Mouse (Mus musculus) forebrain, embryonic 14.5 days (tissue): ENCODE results near the gene Arpp19. TPM values are rescaled to one million over a fixed set of nuclear protein-coding genes. Genes with fewer than 3 reads are reported as not detected.

Experiments used
- ATAC-seq: fragments of 200-750 bp; cut with Nextera tagmentation; 2 replicates; pipeline ENCODE4 v1.8.0; 2017; ENCODE audit warnings: mild to moderate bottlenecking, moderate library complexity
- DNase-seq: peaks from one replicate; pipeline ENCODE4 v3.0.0-alpha.2; 2015; ENCODE audit warnings: low spot score
- H3K27ac ChIP-seq: fragments of 300-500 bp; sonication (generic); 2 replicates; pipeline ENCODE4 v1.5.1; 2014; ENCODE audit warnings: low read depth, mild to moderate bottlenecking, control low read depth, low read length, moderate library complexity
- H3K27me3 ChIP-seq: fragments of 300-500 bp; sonication (generic); replicated peaks from 2 replicates; pipeline ENCODE4 v1.6.1; 2014; ENCODE audit warnings: low read length, control low read depth, mixed read lengths; ENCODE audit not compliant: control insufficient read depth, insufficient read depth
- H3K36me3 ChIP-seq: fragments of 300-500 bp; sonication (generic); 2 replicates; pipeline ENCODE4 v1.6.1; 2014; ENCODE audit warnings: low read length, control low read depth; ENCODE audit not compliant: control insufficient read depth, insufficient read depth
- H3K4me1 ChIP-seq: fragments of 300-500 bp; sonication (generic); 2 replicates; pipeline ENCODE4 v1.6.1; 2014; ENCODE audit warnings: antibody characterized with exemption, low read length, control low read depth; ENCODE audit not compliant: control insufficient read depth, insufficient read depth
- H3K4me2 ChIP-seq: fragments of 300-500 bp; sonication (generic); 2 replicates; pipeline ENCODE4 v1.6.1; 2014; ENCODE audit warnings: mild to moderate bottlenecking, control low read depth, low read length
- H3K4me3 ChIP-seq: fragments of 300-500 bp; sonication (generic); 2 replicates; pipeline ENCODE4 v1.5.1; 2014; ENCODE audit warnings: low read depth, low read length, control low read depth
- H3K9ac ChIP-seq: fragments of 300-500 bp; sonication (generic); 2 replicates; pipeline ENCODE4 v1.6.1; 2014; ENCODE audit warnings: mild to moderate bottlenecking, low read length, control low read depth, moderate library complexity
- H3K9me3 ChIP-seq: fragments of 300-500 bp; sonication (generic); replicated peaks from 2 replicates; pipeline ENCODE4 v1.6.1; 2016; ENCODE audit warnings: low read length, control low read depth, mixed read lengths; ENCODE audit not compliant: control insufficient read depth
- WGBS: fragments of 180-500 bp; shearing (Covaris S2); extraction: QIAGEN DNeasy Blood & Tissue Kit; methylation state at CpG from one replicate; pipeline ENCODE4 v1.1.7; 2014; 5-methylcytosine and 5-hydroxymethylcytosine counted together
- polyA plus RNA-seq: library from polyadenylated mRNA; unstranded; fragments of >200 nt; fragmentation: Nextera tagmentation; extraction: Ambion mirVana; gene quantifications from 2 replicates; pipeline ENCODE4 v1.2.1, GENCODE M21; 2014

Gene Arpp19
- polyA plus RNA-seq, 1 experiment from 2014 or later, result 258 TPM

DNA sequence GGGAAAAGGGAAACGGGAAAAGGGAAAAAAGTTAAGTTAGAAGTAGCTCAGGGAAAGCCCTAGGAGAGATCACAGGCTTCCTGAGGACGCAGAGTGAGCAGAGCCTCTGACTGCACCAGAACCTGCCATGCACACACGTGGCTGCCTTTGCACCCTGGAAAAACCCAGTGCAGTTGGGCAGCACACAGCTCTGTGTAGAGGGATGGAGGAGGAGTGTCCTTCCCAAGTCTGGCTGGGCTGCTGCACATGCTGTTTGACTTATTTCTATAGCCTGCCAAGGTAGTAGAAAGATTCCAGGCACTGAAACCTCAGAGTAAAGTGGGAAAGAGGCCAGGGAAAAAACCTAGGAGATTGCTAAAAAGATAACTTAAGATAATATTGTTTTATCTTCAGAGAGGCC, 35.2 kb upstream of the Arpp19 start:
- no peak overlapping the region for H3K9ac ChIP-seq
- DNase-seq (no peak), ATAC-seq (no peak)
- peaks cover 27% of the 10 kb centered on the region for H3K36me3 ChIP-seq
- WGBS, result 71% methylated on average over 3 of the region's 3 CpGs
- H3K4me1 ChIP-seq, result no peaks in the 10 kb centered on the region
- H3K4me3 ChIP-seq, result no peak overlapping the region
- H3K9me3 ChIP-seq, result no peaks in the 10 kb centered on the region
- no peaks in the 10 kb centered on the region for H3K27me3 ChIP-seq
- no peak overlapping the region for H3K4me2 ChIP-seq
- H3K27ac ChIP-seq, result no peak overlapping the region

DNA sequence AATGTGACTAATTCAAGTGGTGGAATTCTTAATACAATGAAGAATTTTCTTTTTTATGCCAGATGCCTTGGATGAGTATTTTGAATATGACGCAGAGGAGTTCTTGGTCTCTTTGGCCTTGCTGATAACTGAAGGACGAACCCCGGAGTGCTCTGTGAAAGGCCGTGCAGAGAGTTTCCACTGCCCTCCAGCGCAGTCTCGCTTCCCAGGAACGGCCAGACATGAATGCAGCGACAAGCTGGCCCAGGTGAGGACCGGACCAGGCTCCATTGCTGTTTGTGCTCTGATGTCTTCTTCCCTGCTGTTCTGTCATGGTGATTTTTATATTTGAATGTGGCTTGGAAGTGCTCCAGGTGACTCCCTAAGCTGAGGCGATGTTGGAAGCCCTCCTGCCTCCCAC, 33.2 kb upstream of the Arpp19 start:
- H3K4me3 ChIP-seq, result no peak overlapping the region
- WGBS, result 93% methylated on average over 10 of the region's 10 CpGs
- no peaks in the 10 kb centered on the region for H3K9me3 ChIP-seq
- no peak overlapping the region for H3K27ac ChIP-seq
- H3K4me1 ChIP-seq, result no peaks in the 10 kb centered on the region
- no peak overlapping the region for H3K9ac ChIP-seq
- no peak overlapping the region for H3K4me2 ChIP-seq
- peaks cover 37% of the 10 kb centered on the region for H3K36me3 ChIP-seq
- DNase-seq, result no peak
- no peaks in the 10 kb centered on the region for H3K27me3 ChIP-seq
- ATAC-seq, result no peak

GRCm38 (mm10) chr9:75016591-75016990, 20.8 kb upstream of the Arpp19 start:
- 92% methylated on average over 2 of the region's 2 CpGs for whole genome bisulfite sequencing
- H3K9ac ChIP-seq, result no peak overlapping the region
- DNase-seq, result no peak
- H3K9me3 ChIP-seq, result no peaks in the 10 kb centered on the region
- no peak overlapping the region for H3K4me3 ChIP-seq
- H3K36me3 ChIP-seq, result peaks cover 69% of the 10 kb centered on the region
- no peak for ATAC-seq
- no peaks in the 10 kb centered on the region for H3K4me1 ChIP-seq
- no peak overlapping the region for H3K27ac ChIP-seq
- no peaks in the 10 kb centered on the region for H3K27me3 ChIP-seq
- no peak overlapping the region for H3K4me2 ChIP-seq

DNA sequence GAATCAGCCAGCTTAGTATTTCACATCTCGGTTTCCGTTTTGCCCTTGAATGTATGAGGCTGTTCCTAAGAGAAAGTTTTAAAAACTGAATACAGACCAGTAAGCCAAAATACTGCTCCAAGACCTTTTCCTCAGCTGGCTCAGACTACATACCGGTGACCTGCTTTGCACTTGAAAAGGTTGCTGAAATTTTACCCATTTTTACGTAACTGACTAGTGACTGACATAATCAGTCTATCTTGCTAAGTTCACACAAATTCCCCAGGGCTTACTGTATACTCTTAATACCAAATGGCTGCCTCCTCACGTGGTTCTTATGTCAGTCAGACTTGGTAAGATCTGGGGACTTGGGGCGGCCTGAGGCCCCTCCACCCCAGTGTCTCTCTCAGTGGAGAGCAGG, 18.2 kb upstream of the Arpp19 start:
- DNase-seq, result no peak
- H3K4me1 ChIP-seq, result no peaks in the 10 kb centered on the region
- ATAC-seq, result no peak
- H3K4me2 ChIP-seq, result no peak overlapping the region
- H3K4me3 ChIP-seq, result no peak overlapping the region
- no peaks in the 10 kb centered on the region for H3K9me3 ChIP-seq
- no peak overlapping the region for H3K9ac ChIP-seq
- 88% methylated on average over 6 of the region's 6 CpGs for WGBS
- no peak overlapping the region for H3K27ac ChIP-seq
- H3K36me3 ChIP-seq, result peaks cover 71% of the 10 kb centered on the region
- H3K27me3 ChIP-seq, result no peaks in the 10 kb centered on the region

- H3K27me3 ChIP-seq, result no peaks in the 10 kb centered on the region
- 84% methylated on average over 3 of the region's 3 CpGs for WGBS
- H3K4me1 ChIP-seq, result no peaks in the 10 kb centered on the region
- no peak for DNase-seq
- no peak overlapping the region for H3K9ac ChIP-seq
- H3K4me2 ChIP-seq, result no peak overlapping the region
- no peaks in the 10 kb centered on the region for H3K9me3 ChIP-seq
- no peak overlapping the region for H3K4me3 ChIP-seq
- H3K27ac ChIP-seq, result no peak overlapping the region
- H3K36me3 ChIP-seq, result peaks cover 75% of the 10 kb centered on the region
- no peak for ATAC-seq
Observed at GRCm38 (mm10) chr9:75019592-75019991, 17.8 kb upstream of the Arpp19 start.

- Histone ChIP-seq H3K27ac (no peak overlapping the region), H3K9ac (no peak overlapping the region), H3K36me3 (peaks cover 67% of the 10 kb centered on the region), H3K4me3 (no peak overlapping the region), H3K4me1 (no peaks in the 10 kb centered on the region), H3K9me3 (no peaks in the 10 kb centered on the region), H3K27me3 (no peaks in the 10 kb centered on the region), H3K4me2 (no peak overlapping the region)
- WGBS, result 87% methylated on average over 4 of the region's 4 CpGs
- ATAC-seq (no peak), DNase-seq (no peak)
Observed at GRCm38 (mm10) chr9:75020561-75020960, 16.9 kb upstream of the Arpp19 start.

- Histone ChIP-seq H3K9ac (no peak overlapping the region), H3K27me3 (no peaks in the 10 kb centered on the region), H3K9me3 (no peaks in the 10 kb centered on the region), H3K4me1 (no peaks in the 10 kb centered on the region), H3K4me2 (no peak overlapping the region), H3K4me3 (no peak overlapping the region), H3K36me3 (peaks cover 62% of the 10 kb centered on the region), H3K27ac (no peak overlapping the region)
- ATAC-seq, result no peak
- DNase-seq, result no peak
- 93% methylated on average over 7 of the region's 7 CpGs for WGBS
Observed at GRCm38 (mm10) chr9:75022546-75022945, 14.9 kb upstream of the Arpp19 start.

GRCm38 (mm10) chr9:75023150-75023894, 14.1 kb upstream of the Arpp19 start:
- Histone ChIP-seq H3K4me3 (no peak overlapping the region), H3K4me1 (no peaks in the 10 kb centered on the region), H3K27me3 (no peaks in the 10 kb centered on the region), H3K36me3 (peaks cover 59% of the 10 kb centered on the region), H3K9ac (no peak overlapping the region), H3K27ac (no peak overlapping the region), H3K9me3 (no peaks in the 10 kb centered on the region), H3K4me2 (no peak overlapping the region)
- 82% methylated on average over 5 of the region's 5 CpGs for WGBS
- ATAC-seq (no peak), DNase-seq (no peak)

GRCm38 (mm10) chr9:75024089-75024488, 13.3 kb upstream of the Arpp19 start:
- H3K36me3 ChIP-seq, result peaks cover 52% of the 10 kb centered on the region

More at GRCm38 (mm10) chr9:75024089-75024488, 13.3 kb upstream of the Arpp19 start:
- ATAC-seq (no peak), DNase-seq (no peak)
- Histone ChIP-seq H3K27ac (no peak overlapping the region), H3K4me2 (no peak overlapping the region), H3K27me3 (no peaks in the 10 kb centered on the region), H3K4me1 (no peaks in the 10 kb centered on the region), H3K4me3 (no peak overlapping the region), H3K9me3 (no peaks in the 10 kb centered on the region), H3K9ac (no peak overlapping the region)
- WGBS, result 78% methylated on average over 7 of the region's 7 CpGs
